Mouse (Mus musculus) activated CD4-positive, CD25-positive, alpha-beta regulatory T cell, adult 4 months (primary cell): ENCODE results near the gene Mpz. TPM values are rescaled to one million over a fixed set of nuclear protein-coding genes. Genes with fewer than 3 reads are reported as not detected.

Experiments used
- ATAC-seq: one replicate; pipeline ENCODE4 v1.8.0; 2017
- polyA plus RNA-seq, 2 experiments: library from polyadenylated mRNA; unstranded; fragments of 100-300 nt; shearing (Covaris generic); gene quantifications; one replicate each; pipeline ENCODE4 v1.2.1; 2017

The Mpz gene
- not detected for polyA plus RNA-seq

DNA sequence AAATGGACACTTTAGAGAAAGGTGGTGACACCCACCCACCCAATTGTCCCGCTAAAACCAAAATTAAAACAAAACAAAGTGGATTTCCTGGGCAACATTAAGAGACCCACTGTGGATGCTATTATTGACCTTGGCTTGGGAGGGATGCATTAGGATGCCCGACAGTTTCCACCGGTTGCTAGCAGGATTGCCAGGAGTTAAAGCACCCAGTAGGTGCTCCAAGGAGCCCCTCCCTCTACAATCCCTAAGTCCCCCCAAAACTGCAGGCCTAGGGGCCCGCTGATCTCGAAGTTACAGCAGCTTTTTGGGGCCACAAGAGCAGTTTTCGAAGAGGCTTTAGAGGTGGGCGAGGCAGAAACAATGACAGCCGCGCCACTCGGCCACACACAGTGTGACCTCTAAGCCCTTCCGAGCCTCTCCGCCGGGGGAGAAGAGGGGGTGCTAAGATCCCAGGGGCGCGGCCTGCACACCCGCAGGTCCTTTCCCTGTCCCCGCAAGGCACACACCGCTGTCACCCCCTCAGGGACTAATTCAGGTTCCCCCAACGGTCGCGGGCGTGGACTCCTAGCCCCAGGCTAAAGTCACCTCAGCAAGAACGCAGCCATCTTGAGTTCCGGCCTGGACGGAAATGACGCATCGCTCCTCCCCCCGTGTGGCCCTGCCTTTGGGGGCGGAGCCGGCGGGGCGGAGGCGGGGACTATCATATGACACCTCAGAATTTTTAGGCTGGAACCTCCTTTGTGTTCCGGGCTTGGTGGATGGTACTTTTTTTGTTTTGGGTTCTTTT is at the start of gene Mpz, which contains the start of gene Sdhc:
Gene Mpz (plus strand): TSS at position 738 of the 787 bp plus-strand sequence.
Gene Sdhc (minus strand): TSS at position 630 of the 787 bp plus-strand sequence.
- ATAC-seq, result peak; percentile 98

DNA sequence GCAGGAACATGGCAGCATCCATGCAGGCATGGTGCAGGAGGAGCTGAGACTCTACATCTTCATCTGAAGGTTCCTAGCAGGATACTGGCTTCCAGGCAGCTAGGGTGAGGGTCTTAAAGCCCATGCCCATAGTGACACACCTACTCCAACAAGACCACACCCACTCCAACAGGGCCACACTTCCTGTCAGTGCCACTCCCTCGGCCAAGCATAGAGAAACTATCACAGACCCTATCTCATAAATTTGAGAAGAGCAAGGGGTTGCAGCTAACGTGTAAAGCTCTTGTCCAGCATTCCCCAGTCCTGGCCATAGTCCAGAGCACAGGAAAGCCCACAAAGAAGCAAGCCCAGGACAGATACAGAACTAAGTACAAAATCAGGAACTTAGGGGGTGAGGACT is 49.5 kb upstream of the Mpz start:
- ATAC-seq, result no peak

DNA sequence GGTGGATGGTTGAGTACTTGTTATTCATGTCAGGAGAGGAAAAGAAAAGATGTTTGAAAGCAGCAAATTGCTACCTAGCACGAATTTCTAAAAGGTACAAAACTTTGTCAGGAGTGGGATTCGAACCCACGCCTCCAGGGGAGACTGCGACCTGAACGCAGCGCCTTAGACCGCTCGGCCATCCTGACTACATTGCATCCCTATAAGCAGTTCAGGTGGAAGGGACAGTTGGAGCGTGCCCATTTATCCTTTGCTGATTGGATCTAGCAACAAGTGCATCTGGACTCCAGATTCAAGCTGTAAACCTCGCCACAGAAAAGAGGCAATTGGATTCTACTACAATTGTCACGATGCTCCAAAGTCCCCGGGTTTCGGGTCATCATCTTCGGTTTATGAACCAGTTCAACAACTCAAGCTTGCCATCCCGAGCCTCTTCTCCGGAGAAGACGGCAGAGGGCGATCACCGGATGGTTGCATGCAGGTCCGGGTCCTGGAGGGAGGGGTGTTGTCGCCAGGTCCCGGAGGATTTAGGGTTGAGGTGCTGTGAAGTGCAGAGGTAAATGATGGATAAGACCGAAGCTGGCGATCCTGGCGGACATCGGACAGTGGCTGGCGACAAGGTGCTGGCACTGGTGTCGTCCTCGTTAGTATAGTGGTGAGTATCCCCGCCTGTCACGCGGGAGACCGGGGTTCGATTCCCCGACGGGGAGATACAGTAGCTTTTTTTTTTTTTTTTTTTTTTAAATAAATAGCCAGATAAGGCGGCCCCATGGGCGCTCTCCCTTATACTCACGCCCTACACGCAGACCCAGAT is 48.6 kb upstream of the Mpz start:
- ATAC-seq, result peak; percentile 76

DNA sequence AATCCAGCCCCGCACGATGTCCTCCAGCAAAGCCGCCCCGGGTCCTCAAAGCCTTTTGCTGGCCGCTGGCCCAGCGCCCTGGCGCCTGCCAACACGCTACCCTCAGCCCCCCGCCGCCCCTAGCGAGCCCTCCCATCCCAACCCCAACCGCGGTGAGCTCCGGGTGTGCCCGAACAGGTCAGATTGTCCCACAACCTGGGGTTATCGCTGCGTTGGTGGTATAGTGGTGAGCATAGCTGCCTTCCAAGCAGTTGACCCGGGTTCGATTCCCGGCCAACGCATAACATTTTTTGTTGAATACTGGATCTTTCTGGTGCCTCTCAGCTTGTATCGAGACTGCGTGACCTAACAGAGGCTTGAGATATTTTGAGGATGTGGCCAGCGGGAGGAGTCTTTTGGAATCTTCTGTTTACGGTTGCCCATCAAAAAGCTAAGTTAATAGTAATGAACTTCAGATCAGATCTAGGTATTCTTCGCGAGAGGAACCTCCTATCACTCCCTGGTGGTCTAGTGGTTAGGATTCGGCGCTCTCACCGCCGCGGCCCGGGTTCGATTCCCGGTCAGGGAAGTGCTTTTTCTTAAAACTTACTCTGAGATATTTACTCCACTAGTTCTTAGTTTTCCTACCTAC is 47.8 kb upstream of the Mpz start:
- peak; percentile 55 for ATAC-seq

DNA sequence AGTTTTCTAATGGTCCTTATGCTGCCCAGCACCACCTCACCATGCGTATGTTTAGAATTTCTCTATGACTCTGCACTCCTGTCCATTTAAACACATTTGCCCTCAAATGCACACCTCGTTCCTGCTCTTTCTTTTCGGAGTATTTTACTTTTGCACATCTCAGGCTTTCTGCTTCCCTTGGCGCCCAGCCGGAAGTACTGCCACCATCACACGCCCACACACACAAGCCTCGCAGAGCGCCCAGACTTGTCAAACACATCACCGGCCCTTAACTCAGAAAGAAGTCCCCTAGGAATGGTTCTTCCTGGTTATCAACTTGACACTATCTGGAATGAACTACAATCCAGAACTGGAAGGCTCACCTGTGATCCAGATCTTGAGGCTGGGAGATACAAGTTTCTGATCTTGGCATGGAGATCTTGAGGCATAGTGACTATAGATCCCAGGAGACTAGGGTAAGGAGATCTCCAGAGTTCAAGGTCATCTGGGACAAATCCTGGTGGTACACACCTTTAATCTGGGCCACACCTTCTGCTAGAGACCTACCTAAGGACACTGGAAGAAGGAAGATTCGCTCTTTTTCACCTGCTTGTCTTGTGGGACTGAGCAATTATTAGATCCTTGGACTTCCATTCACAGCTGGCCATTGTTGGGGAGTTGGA is 47.2 kb upstream of the Mpz start:
- ATAC-seq, result peak; percentile 20

DNA sequence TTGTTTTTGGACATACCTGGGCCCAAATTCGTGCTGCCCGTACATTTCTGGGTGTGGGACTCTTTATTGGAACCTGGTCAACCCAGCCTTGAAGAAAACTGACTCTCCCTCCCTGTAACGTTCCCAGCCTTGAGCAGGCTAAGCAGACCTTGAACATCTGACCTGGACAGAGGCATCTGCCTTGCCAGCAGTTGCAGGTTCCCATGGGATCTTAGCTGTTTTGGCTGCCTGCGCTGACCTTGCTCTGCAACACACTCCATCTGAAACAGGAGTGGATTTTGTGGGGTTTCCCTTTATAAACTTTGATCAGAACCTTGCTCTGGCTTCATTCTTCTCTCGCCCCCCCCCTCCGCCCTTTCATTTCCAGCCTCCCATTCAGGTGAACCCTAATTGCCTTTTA is 45.3 kb upstream of the Mpz start:
- no peak for ATAC-seq

DNA sequence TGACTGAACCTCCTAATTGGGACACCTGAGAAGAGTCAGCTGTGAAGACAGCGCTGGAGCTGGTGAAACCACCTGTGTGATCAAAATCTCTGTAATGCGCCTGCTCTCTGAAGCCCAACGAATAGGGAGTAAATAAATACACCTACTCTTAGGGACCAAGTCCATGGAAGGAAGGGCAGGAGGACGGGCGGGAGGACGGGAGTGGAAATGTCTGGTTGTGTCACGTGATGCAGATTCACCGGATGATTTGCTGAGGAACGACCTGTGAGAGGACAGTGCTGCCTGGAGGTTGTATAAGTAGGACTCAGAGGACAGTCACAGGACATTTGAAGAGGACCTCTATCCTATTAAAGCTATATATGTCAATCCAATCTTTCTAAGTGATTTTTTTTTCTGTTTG is 40.9 kb upstream of the Mpz start:
- no peak for ATAC-seq

DNA sequence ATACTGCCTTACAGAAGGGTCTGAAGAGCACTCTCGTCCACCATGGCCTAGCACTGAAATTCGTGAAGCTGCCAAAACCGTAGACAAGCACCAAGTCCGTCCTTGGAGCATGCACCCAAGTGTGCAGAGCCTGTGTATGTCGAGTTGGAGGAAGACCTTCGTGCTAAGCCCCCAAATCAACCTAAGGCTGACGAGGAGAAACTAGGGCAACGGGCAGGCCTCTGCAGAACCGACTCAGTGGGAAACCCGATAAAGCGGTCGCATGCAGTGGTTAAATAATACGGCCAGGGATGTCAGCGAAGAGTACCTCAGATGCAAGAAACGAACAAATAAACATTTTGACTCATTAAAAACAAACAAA is 39.9 kb upstream of the Mpz start:
- no peak for ATAC-seq

DNA sequence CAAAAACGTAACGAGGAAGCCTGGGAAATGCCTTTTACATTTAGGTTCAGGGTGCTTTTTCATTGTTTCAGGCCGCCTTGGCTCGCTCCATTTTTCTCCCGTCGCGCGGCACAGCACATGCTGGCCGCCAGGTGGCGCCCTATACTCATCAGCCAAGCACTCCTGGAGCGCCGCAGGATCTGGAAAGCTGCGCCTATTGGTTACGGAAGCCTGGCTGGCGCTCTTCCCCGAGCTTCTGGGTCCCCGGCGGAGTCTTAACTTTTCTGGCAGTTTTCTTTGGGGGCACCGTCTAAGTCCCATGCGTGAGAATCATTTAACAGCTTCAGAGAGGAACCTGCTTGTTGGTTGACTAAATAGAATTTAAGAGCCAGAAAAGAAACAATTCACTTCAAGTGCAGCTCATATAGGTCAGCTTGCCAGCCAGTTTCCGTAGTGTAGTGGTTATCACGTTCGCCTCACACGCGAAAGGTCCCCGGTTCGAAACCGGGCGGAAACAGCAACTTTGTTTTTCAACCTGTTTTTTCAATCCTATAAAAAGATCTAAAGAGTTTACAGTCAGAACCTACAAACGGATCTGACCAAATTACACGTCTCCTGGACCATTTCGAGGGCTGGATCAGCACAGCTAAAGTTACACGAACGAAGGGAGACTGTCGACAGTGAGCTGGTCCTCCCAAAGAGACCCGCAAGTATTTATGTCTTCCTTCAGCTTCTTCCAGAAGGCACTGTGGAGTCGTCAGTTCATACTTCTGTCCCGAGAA is 39.3 kb upstream of the Mpz start:
- ATAC-seq, result peak; percentile 72

DNA sequence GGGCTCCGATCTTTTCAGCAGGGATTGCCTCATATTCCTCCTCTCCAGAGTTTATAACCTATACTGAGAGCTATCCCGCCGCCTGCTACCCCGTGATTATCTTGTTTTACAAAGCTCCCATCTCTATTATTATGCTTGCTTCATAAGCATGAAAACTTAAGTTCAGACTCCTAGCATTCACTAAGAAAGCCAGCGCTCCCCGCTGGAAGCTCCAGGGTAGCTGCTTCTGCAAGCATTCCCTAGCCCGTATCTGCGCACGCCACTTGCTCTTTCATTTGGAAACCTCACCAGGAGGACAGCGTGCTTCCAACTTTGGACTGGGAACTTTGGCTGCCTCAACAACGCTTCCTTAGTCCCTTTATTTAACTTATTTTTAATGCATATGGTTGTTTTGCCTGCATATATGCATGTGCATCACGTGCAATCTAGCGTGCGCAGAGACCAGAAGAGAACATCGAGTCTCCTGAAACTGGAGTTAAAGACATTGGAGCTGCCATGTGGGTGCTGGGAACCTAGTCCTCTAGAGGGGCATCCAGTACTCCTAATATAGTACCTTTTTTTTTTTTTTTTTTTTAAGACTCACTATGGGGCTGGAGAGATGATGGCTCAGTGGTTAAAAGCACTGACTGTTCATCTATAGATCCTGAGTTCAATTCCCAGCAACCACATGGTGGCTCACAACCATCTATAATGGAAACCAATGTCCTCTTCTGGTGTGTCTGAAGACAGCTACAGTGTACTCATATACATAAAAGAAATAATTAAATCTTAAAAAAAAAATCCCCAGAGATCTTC is 38.5 kb upstream of the Mpz start:
- ATAC-seq, result no peak

DNA sequence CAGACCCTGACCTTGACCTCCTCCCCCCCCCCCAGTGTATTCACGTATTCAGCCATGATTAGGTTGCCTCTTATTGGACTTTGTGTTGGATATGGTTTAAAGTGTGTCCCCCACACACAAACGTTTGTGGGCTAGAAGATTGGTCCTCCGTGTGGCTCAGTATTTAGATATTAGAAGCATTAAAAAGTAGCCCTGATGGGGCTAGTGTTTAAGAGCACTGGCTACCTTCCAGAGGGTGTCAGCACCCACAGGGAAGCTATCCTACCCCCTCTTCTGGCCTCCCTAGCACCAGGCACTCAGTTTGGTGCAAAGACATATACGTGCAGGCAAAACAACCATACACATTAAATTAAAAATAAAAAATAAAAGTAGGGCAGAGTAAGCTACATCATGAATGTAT is 37.5 kb upstream of the Mpz start:
- no peak for ATAC-seq

DNA sequence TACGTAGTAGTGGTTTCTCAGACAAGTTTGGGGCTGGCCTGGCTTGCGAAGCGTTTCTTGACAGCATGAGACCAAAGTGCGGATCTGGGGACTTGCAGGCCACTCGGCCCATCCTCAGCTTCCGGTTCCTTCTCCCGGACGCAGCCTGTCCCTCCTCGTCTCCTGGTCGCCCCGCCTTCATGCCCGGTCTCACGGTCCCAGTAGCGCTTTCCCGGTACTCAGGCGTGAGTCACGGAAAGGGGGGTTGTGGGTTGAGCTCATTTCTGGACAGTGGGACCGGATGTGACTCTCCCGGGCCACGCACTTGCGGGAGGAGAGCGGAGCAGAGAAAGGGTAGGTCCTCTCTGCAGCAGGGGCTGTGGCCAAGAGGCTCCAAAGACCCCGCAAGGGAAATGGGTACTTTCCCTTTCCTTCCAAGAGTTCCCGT is 36.6 kb upstream of the Mpz start, which contains the start of gene Cfap126:
Gene Cfap126 (plus strand): TSS at position 46 of the 427 bp plus-strand sequence.
- ATAC-seq, result peak; percentile 37

DNA sequence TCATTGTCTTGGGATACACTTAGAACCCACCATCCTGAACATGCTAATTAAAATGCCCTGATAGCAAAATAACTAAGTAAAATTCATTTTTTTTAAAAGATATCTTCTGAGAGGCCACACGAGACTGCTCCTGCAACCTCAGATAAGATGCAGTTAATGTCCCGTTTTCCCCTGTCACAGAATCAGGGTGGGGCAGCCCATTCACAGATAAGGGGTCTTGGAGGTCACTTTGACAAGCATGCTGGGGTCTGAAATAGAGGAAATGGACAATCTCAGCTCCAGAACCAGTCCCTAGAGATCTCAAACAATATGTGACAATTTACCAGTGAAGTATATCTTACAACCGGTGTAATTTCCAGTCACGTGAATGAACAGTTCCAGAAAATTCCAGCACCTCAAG is 34.2 kb upstream of the Mpz start:
- no peak for ATAC-seq

DNA sequence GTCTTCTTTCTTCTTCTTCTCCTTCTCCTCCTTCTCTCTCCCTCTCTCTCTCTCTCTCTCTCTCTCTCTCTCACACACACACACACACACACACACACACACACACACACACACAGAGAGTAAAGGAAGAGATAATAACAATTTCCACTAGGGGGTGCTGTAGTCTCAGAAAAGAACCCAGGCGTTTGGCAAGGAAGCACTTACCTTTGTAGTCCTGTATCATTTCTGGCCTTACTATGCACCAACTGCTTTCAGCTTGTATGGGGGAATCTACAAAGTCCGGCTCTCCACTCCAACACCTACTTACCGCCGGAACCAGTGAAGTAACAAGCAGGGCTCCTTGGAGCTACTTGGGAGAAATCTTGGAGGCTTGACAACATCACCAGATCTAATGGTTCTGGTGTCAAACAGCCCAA is 32.2 kb upstream of the Mpz start:
- no peak for ATAC-seq

DNA sequence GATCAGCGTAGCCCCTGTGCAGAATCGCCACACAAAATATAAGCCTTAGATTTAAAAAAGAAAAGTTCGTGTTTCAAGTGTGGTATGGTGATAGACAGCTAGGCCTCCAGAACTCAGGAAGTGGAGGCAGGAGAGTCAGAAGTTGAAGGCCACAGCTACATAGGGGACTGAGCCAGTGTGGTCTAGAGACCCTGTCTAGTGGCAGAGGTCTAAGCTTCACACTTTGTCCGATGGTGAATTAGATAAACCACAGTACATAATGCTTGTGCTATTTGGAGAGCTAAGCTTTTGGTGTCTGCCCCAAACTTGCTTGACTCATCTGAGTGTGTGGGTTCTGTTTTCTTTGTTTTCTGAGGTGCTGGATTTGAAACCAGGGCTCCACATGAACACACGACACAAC is 31.5 kb upstream of the Mpz start:
- ATAC-seq, result no peak

DNA sequence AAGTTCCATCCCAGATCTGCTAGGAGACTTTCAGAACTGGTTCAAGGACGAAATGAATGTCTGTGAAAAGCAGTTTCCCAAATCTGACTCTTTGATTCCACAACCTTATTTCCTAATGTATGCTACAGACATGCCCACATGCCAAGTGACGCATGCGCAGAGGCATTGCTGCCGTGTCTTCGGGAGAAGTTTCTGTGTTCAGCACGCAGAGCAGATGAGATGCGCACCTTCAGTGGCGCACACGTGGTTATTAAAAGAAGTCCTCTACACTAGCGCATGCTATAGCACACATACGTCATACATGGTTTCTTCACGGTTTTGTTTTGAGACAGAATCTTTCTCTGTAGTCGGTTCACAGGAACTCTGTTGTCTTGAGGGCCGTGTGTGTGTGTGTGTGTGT is 31.1 kb upstream of the Mpz start:
- ATAC-seq, result no peak

DNA sequence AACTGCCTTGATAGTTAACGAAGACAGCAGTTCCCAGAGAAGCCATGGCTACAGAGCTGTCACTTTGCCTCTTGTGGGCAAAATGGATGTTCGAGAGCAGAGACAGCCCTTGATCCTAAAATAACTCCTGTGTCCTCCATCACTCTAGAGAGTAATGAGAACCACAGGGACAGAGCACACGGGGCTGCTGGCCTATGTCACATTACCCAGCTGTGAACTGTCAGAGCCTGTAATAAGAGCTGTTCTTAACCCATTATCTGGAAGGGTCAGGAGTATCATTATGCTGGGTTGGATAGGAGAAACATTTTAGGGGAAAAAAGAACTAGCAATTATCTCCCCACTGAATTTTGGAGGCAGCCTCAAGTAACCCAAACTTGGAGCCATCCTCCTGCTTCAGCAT is 29.6 kb upstream of the Mpz start:
- no peak for ATAC-seq

DNA sequence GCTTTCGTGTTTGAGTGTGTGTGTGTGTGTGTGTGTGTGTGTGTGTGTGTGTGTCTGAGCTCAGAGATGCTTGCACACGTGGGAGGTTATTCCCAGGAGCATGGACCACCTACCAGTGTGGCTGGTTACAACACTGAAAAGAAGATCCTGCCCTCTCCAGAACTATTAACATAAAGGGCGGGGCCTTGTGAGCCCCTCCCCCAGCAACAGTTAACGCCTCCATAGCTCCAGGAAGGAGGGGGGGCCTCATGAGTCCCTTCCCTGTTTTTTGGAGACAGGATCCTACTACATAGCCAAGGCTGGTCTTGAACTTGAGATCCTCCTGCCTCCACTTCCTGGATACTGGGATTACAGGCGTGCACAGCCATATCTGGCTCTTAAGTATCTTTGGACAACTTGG is 28.7 kb upstream of the Mpz start:
- no peak for ATAC-seq

DNA sequence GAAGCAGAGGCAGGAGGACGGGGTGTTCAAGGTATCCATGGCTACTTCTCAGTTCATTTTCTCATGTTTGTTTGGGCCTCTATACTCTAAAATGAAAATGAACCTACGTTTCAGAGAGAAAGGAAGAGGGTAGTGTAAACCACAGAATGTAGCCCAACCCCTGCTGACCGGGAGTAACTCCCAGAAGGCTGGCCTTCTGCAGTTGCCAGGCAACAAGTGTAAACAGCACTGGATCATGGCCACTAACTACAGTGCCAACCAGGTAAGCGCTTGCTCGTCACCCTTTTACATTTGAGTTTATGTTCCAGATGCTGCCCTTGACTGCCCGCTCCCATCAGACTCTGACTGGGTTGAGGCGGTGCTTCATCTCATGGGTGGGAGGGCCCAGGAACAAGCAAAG is 27.6 kb upstream of the Mpz start:
- peak; percentile 77 for ATAC-seq

DNA sequence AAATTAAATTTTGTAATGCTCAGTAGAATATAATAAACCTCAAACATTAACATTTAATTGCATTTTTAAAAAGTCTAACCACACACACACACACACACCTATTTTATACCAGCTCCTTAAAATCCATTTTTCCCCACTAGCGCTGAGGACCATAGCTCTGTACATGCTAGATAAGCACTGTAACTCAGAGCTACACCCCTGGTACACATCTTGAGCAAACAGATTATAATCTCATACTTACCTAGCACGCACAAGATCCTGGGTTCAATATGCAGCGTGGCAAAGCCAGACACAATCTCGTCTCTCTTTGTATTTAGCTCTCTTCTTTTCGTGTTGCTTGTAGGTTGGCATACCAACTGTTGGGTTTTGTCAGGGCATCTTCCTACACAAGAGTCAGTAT is 26.1 kb upstream of the Mpz start:
- ATAC-seq, result no peak

DNA sequence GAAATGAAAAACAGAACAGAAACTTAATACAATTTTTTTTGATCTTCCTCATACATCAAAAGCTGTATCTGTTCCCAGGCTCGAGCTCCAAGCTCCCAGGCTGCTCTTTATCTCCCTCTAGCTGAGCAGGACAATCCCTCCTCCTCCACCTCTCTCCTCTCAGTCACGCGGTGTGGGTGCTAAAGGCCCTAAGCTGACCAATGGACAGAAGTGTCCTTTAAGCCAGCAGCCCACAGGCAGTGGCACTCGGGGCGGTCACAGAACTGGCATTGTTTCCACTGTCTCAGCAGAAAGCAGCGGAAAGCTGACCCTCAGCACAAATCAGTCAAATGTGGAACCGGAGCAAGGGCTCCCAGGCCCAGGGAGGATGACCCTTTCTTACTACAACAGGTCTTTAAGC is 21.3 kb upstream of the Mpz start:
- ATAC-seq, result no peak
